Mouse (Mus musculus): ENCODE results near the gene Gm45837.

DNA sequence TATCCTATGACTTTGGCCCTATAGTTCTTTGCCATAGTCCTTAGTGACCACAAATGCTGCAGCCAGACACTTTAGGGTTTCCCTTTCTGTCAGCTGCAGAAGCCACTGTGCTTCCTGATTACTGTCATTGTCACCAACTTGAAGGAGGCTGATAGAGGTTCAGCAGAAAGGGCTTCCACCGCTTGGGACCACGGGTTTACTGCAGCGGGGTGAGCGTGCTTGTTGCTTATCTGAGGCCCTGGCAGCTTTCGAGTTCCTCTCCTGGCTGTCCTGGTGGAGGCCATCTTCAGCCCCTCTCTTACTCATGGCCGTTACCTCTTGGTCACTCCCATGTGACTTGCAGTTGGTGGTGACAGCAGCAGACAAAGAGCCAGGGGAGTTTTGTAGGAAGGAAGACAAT is 21.4 kb upstream of the Gm45837 start:
- TF ChIP-seq EP300 (IDR thresholded peaks at IDR 0.05; ENCODE audit: low read depth) (no peak), CTCF (IDR thresholded peaks at IDR 0.05; ENCODE audit: low read depth) (no peak)

All from liver, embryonic 14.5 days (tissue).